Mouse (Mus musculus): ENCODE measurements at regions not wholly inside any gene's neighbourhood (a gene's known extent, or its start where the extent isn't known, plus 50 kb on each side); places are given as distances from the start of the nearest gene placed in this dataset.

DNA sequence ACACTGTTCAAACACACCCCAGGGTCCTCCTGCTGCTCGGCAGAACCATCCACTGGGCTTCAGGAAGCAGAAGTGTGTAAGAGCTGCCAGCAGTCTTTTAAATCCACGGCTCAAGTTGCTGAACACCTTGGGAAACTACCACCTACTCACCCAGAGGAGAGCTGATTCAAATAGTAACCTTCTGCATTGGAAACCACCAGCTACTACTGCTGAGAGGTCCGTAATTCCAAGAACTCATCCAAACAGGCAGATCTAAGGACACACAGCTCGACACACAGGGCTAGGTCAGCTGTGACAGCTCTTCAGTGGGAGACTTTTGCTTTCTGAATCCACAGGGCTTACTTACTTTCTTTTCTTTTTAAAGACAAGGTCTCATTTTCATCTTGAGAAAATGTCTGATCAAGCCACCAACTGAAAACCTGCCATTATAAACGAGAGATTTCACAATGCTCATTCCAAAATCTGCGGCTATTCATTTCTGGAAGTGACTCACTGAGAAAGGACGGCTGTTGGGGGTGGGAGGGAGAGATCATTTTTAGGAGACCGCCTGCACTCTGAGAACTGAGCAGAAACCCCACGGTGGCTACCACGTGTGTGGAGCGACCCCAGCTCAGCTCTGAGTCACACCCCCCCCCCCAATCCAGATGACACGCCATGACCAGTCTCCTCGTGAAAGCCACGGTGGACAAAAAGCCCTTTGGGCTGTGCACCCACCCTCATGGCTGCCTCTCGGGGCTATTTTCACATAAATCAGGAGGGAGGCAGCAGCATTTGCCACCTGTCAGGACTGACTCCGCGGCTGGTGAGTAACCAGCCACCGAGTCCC is 129.5 kb upstream of the Klf14 start:
- WGBS = 44% methylated on average over 18 of the region's 18 CpGs
- H3K9me3 ChIP-seq (replicated peaks) = no peaks in the 10 kb centered on the region
- no peak for DNase-seq (ENCODE audit: low spot score)
- H3K4me1 ChIP-seq = peaks cover 32% of the 10 kb centered on the region
- H3K27ac ChIP-seq = peak overlapping the region; percentile 56; the same call in 1 of the 2 replicates
- H3K36me3 ChIP-seq = no peaks in the 10 kb centered on the region
- H3K27me3 ChIP-seq (ENCODE audit: low read depth, poor library complexity, severe bottlenecking) = no peaks in the 10 kb centered on the region
- H3K4me3 ChIP-seq = peak overlapping the region; percentile 39

DNA sequence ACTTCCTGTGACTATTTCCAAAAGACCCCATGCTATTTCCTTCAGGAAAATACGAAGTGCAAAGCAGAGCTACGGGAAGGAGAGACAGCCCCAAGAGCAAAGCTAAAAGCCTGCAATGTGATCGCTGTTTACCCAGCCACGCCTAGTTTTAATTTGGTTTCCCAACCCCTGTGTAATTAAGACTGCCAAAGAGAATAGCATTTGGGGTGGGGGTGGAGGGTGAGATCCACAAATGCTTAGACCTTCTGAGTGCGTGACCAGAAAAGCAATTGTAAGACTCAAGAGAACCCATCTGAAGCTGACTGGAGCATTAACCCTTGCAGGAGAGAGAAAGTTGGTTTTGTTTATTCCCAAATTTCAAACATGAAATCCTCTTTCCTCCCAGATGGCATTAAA is 130.1 kb upstream of the Klf14 start:
- no peak for DNase-seq (ENCODE audit: low spot score)
- no peaks in the 10 kb centered on the region for H3K27me3 ChIP-seq (ENCODE audit: low read depth, poor library complexity, severe bottlenecking)
- H3K27ac ChIP-seq = peak overlapping the region; percentile 56; the same call in 1 of the 2 replicates
- no peaks in the 10 kb centered on the region for H3K9me3 ChIP-seq (replicated peaks)
- H3K36me3 ChIP-seq = no peaks in the 10 kb centered on the region
- WGBS = 42% methylated on average over 5 of the region's 5 CpGs
- H3K4me3 ChIP-seq = peak overlapping the region; percentile 39
- H3K4me1 ChIP-seq = peaks cover 28% of the 10 kb centered on the region

DNA sequence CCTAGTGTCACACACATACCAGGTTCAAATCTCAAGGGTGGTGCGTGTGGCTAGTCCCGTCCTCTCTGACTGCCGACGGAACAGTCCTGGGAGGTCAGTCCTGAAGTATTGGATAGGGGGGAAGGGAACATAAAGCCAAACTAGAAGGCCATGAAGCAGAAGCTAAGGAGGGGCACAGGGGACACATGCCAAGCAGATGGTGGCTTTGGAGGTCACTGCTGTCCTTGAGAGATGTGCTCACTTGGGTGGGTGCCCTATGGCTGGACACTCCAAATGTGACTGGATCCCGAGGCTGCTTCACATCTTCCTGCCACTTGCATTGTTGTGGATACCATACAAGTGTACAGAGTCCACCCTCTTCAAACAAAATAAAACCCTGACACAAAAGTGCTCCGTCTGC is 131.4 kb upstream of the Klf14 start:
- Histone ChIP-seq H3K9me3 (replicated peaks) (no peaks in the 10 kb centered on the region), H3K36me3 (no peaks in the 10 kb centered on the region)
- 91% methylated on average over 6 of the region's 6 CpGs for WGBS

DNA sequence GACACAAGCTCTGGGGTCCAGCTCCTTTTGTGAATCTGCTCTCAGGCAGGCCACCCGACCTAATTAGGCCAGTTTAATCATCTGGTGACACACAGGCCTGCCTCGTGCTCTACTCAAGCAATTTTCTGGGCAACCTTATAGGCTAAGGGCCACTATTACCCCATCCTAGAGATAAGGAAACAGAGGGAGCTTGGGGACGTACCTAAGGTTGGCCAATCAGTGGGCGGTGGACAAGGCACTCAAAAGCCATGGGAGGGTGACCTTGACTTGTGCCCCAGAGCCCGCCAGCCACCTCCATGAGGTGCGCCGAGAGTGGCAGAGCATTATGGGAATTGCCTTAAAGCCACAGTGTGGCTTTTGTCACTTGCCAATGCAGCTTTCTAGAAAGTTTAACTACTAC is 131.9 kb upstream of the Klf14 start:
- no peak for DNase-seq (ENCODE audit: low spot score)
- Histone ChIP-seq H3K9me3 (replicated peaks) (no peaks in the 10 kb centered on the region), H3K4me3 (no peak overlapping the region), H3K27me3 (ENCODE audit: low read depth, poor library complexity, severe bottlenecking) (no peaks in the 10 kb centered on the region), H3K4me1 (peaks cover 27% of the 10 kb centered on the region), H3K36me3 (no peaks in the 10 kb centered on the region), H3K27ac (no peak overlapping the region)
- WGBS = 74% methylated on average over 7 of the region's 7 CpGs

More for the DNA sequence above, 131.4 kb upstream of the Klf14 start:
- DNase-seq (ENCODE audit: low spot score) = no peak
- H3K27me3 ChIP-seq (ENCODE audit: low read depth, poor library complexity, severe bottlenecking) = no peaks in the 10 kb centered on the region
- no peak overlapping the region for H3K27ac ChIP-seq
- peaks cover 28% of the 10 kb centered on the region for H3K4me1 ChIP-seq
- no peak overlapping the region for H3K4me3 ChIP-seq

DNA sequence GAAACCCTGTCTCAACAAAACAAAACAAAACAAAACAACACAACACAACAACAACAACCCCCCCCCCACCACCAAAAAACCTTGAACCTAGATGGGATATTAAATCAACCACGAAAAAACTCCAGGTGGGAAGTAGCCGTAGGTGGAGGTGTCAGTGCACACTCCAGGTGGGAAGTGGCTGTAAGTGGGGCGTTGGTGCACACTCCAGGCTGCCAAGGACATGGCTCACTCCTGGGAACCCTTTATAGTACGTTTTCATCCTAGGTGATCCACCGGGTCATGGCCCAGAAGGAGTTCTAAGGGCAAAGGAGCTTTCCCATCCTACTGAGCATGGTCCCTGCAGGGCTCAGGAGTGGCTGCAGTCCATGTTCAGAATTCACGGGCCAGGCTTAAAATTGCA is 133.4 kb upstream of the Klf14 start:
- WGBS = 93% methylated on average over 6 of the region's 6 CpGs
- Histone ChIP-seq H3K27ac (no peak overlapping the region), H3K36me3 (no peaks in the 10 kb centered on the region), H3K27me3 (ENCODE audit: low read depth, poor library complexity, severe bottlenecking) (no peaks in the 10 kb centered on the region), H3K9me3 (replicated peaks) (no peaks in the 10 kb centered on the region), H3K4me3 (no peak overlapping the region), H3K4me1 (peaks cover 39% of the 10 kb centered on the region)
- DNase-seq (ENCODE audit: low spot score) = no peak

DNA sequence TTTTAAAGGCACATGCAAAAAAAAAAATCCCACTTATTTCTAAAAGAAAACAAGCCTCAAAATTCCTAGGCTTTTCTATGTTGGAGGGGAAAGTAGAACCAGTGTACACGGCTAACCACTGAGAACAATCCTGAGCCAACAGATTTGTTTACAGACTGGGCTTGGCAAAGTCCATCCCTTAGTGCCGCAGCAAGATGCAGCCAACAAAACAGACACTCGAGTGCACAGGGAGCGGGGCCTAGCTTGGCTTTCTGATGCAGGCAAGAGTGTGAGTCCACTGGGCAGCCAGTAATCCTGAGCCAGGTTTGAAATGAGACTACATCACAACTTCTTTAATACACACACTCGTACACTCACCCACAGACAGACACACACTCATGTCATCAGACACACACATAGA is 133.9 kb upstream of the Klf14 start:
- peaks cover 38% of the 10 kb centered on the region for H3K4me1 ChIP-seq
- no peaks in the 10 kb centered on the region for H3K36me3 ChIP-seq
- no peaks in the 10 kb centered on the region for H3K9me3 ChIP-seq (replicated peaks)
- no peaks in the 10 kb centered on the region for H3K27me3 ChIP-seq (ENCODE audit: low read depth, poor library complexity, severe bottlenecking)
- H3K4me3 ChIP-seq = no peak overlapping the region
- no peak overlapping the region for H3K27ac ChIP-seq
- 83% methylated on average over 5 of the region's 5 CpGs for WGBS
- DNase-seq (ENCODE audit: low spot score) = no peak

DNA sequence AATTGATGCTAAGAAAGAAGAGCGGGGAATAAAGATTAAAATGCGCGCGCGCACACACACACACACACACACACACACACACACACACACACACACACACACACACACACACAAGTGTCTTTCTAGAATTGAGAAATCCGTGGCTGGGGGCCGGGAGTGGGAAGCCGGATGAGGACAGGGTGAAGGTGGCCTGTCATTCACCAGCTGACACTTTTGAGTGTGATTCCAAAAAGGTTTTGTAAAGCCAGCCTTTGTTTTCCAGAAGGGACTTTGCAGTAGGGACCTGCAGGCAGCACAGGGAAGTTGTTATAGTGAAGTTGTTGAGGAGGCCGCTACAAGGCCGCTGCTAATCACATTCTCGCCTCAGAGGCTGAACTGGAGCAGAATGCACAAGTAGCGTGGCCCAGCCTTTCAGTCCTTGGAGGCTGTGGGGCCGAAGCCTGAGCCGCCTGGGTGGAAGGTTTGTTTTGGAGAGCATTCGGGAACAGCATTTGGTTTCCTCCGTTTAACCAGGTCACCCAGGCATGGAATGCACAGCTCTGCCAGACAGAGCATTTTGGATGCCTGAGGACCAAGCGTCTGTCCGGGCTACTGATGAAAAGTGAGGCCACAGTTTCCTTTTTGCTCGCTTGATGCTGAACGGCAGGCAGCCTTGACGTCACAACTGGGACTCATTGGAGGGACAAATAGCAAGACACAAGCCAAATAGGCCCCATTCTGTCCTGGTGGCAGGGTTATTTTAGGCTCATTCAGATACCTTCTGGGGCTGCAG is 137.3 kb upstream of the Klf14 start:
- no peak for DNase-seq (ENCODE audit: low spot score)
- H3K27ac ChIP-seq = peak overlapping the region; percentile 75
- 78% methylated on average over 21 of the region's 21 CpGs for WGBS
- H3K9me3 ChIP-seq (replicated peaks) = no peaks in the 10 kb centered on the region
- H3K27me3 ChIP-seq (ENCODE audit: low read depth, poor library complexity, severe bottlenecking) = no peaks in the 10 kb centered on the region
- peaks cover 28% of the 10 kb centered on the region for H3K4me1 ChIP-seq
- H3K4me3 ChIP-seq = no peak overlapping the region
- H3K36me3 ChIP-seq = no peaks in the 10 kb centered on the region

GRCm38 (mm10) chr6:31096787-31097186 is 137.9 kb upstream of the Klf14 start:
- WGBS = 81% methylated on average over 6 of the region's 6 CpGs
- peak overlapping the region; percentile 75 for H3K27ac ChIP-seq

DNA sequence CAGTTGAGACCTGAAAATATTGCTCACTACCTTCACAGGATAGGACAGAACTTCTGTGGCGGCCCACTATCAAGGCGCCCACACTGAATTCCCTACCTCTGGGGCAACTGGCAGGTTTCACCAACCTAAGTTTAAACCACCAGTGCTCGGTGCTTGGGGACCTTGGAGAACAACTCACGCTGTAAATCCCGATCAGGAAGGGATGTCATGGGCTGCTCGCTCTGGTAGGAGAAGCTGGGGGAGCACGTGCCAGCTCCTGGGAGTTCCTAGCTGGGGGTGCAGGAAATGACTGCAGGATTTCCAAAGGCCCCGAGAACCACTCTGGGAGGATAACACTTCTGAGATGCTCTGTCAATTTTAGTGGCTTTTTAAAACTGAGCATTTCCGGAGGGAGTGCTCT is 138.4 kb upstream of the Klf14 start:
- no peaks in the 10 kb centered on the region for H3K27me3 ChIP-seq (ENCODE audit: low read depth, poor library complexity, severe bottlenecking)
- H3K36me3 ChIP-seq = no peaks in the 10 kb centered on the region
- no peak overlapping the region for H3K4me3 ChIP-seq
- WGBS = 79% methylated on average over 9 of the region's 9 CpGs
- H3K9me3 ChIP-seq (replicated peaks) = no peaks in the 10 kb centered on the region
- H3K27ac ChIP-seq = peak overlapping the region; percentile 50; the same call in 1 of the 2 replicates
- no peak for DNase-seq (ENCODE audit: low spot score)
- peaks cover 28% of the 10 kb centered on the region for H3K4me1 ChIP-seq

More at GRCm38 (mm10) chr6:31096787-31097186, 137.9 kb upstream of the Klf14 start:
- peaks cover 28% of the 10 kb centered on the region for H3K4me1 ChIP-seq
- H3K9me3 ChIP-seq (replicated peaks) = no peaks in the 10 kb centered on the region
- no peak for DNase-seq (ENCODE audit: low spot score)
- H3K36me3 ChIP-seq = no peaks in the 10 kb centered on the region
- H3K4me3 ChIP-seq = no peak overlapping the region
- H3K27me3 ChIP-seq (ENCODE audit: low read depth, poor library complexity, severe bottlenecking) = no peaks in the 10 kb centered on the region

GRCm38 (mm10) chr6:31098106-31098505 is 139.2 kb upstream of the Klf14 start:
- no peak for DNase-seq (ENCODE audit: low spot score)
- no peaks in the 10 kb centered on the region for H3K36me3 ChIP-seq
- H3K4me3 ChIP-seq = no peak overlapping the region
- H3K9me3 ChIP-seq (replicated peaks) = no peaks in the 10 kb centered on the region
- 86% methylated on average over 5 of the region's 5 CpGs for WGBS
- H3K27me3 ChIP-seq (ENCODE audit: low read depth, poor library complexity, severe bottlenecking) = no peaks in the 10 kb centered on the region
- H3K27ac ChIP-seq = no peak overlapping the region
- peaks cover 28% of the 10 kb centered on the region for H3K4me1 ChIP-seq

DNA sequence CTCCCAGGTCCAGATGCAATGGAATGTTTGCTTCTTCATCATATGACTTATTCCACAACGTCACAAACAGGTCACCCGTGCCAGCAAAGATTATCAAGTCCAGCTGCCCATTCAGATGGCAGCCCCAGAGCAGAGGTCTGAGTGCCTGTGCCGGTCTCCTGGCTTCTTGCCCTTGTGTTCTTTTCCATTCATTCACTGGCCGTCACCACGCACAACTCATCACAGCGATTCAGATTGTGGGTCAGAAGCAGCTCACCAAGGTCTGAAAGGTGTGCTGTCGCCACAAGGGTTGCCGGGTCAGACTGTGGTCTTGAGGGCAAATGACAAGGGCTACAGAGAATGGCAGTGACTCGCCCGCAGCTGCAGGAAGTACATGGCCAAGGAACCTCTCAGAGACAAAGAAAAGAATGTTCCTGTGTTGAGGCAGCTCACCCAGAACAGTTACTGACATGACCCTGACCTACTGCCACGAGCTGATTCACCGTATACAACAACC is 141.3 kb upstream of the Klf14 start:
- H3K9me3 ChIP-seq (replicated peaks) = no peaks in the 10 kb centered on the region
- WGBS = 80% methylated on average over 12 of the region's 12 CpGs
- H3K4me1 ChIP-seq = peaks cover 28% of the 10 kb centered on the region
- no peaks in the 10 kb centered on the region for H3K36me3 ChIP-seq
- no peak overlapping the region for H3K27ac ChIP-seq
- DNase-seq (ENCODE audit: low spot score) = no peak
- H3K27me3 ChIP-seq (ENCODE audit: low read depth, poor library complexity, severe bottlenecking) = no peaks in the 10 kb centered on the region
- no peak overlapping the region for H3K4me3 ChIP-seq

DNA sequence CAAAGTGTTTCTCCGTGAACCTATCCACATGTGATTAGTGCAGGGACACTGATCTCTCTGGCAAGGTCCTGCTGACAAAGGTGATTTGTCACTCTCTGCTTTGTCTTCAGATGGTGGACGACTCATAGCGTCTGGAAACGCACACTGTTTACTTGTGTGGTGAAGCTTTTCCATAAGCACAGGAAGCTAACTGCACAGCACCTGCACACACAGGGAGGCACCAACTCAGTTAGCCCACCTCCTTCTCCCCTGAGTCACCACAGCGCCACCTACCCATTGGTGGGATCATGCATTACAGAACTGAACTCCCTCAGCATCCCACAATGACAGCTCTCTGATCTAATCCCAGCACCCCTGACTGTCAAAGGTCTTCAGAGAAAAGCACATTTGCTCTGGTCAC is 141.9 kb upstream of the Klf14 start:
- no peak overlapping the region for H3K4me3 ChIP-seq
- no peaks in the 10 kb centered on the region for H3K27me3 ChIP-seq (ENCODE audit: low read depth, poor library complexity, severe bottlenecking)
- H3K4me1 ChIP-seq = peaks cover 28% of the 10 kb centered on the region
- DNase-seq (ENCODE audit: low spot score) = no peak
- no peak overlapping the region for H3K27ac ChIP-seq
- 61% methylated on average over 5 of the region's 5 CpGs for WGBS
- no peaks in the 10 kb centered on the region for H3K9me3 ChIP-seq (replicated peaks)
- no peaks in the 10 kb centered on the region for H3K36me3 ChIP-seq

Data from limb, embryonic 10.5 days (tissue).